Mouse (Mus musculus): ENCODE measurements at regions not wholly inside any gene's neighbourhood (a gene's known extent, or its start where the extent isn't known, plus 50 kb on each side); places are given as distances from the start of the nearest gene placed in this dataset.

DNA sequence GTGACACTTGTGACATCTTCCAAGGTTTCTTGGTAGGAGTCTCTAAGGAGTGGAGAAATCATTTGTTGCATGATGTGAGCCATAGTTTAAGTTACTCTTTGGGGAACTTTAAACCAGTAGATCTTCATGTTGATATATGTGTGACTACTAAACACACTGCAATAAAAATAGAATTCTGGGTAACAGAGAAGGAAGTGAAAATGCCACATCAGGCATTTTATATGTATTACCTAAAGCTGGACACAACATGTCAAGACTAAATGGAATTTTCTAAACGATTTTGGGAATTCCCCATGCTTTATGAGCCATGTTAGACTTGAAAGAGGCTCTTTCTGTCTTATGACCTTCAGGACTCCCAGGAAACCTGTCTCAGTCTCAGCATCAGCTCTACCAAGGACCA lies 104.6 kb upstream of the Igf1 start:
- TF ChIP-seq CTCF (IDR thresholded peaks at IDR 0.05; ENCODE audit: low read depth) (no peak), EP300 (optimal IDR thresholded peaks at IDR 0.05) (no peak)

Measured in stomach, postnatal 0 days (tissue).